Mouse (Mus musculus) left cerebral cortex, adult 2 months (tissue): ENCODE results near the gene Snrpa1. TPM values are rescaled to one million over a fixed set of nuclear protein-coding genes. Genes with fewer than 3 reads are reported as not detected.

Source experiments
- DNase-seq, 2 experiments: peaks; one replicate each; pipeline ENCODE4 v3.0.0; 2021 to 2022; ENCODE audit warnings: low spot score in 2 of 2, mixed read lengths in 1 of 2; ENCODE audit errors: extremely low spot score in 1 of 2
- H3K27ac ChIP-seq: fragments of 200-600 bp; 2 replicates; pipeline ENCODE4 v1.8.1; 2022
- H3K4me3 ChIP-seq: fragments of 200-600 bp; 2 replicates; pipeline ENCODE4 v1.8.1; 2022
- CTCF ChIP-seq: fragments of 200-600 bp; IDR thresholded peaks from 2 replicates; pipeline ENCODE4 v1.8.1; 2022; ENCODE audit warnings: antibody characterized with exemption, mild to moderate bottlenecking, moderate library complexity
- intact Hi-C: fragments of 180-260 bp; cut with DNase I; formaldehyde crosslinking; loops from one replicate; pipeline ENCODE4 v1.15.1; 2025
- total RNA-seq, 2 experiments: library from RNA; stranded (reverse); gene quantifications; 2 replicates each; pipeline ENCODE4 v1.2.3; 2021

The Snrpa1 gene
- total RNA-seq, 2 experiments from 2014 or later: 36.8 to 37.0 TPM

DNA sequence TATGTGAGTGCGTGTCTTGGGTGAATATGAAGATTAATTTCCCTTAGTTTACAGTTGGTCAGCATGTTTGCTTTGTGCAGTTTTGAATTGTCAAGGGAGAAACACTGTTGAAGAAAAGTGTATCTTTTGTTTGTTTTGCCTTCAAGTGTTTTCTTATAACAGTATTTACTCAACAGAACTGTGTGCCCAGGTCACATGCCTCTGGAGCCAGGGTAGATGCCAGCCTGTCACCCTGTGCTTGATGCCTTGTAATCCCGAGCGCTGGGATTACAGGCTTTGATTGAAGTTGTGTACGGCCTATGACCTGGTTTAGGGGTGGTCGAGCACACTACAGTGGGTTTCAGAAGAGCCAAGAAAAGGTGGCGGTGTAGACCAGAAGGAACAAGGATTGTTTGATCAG, 25.0 kb downstream of the Snrpa1 start:
- no peak for DNase-seq
- TF ChIP-seq CTCF: no peak
- intact Hi-C loops: no loop called here
- H3K4me3 ChIP-seq: no peak overlapping the region
- no peak overlapping the region for H3K27ac ChIP-seq

DNA sequence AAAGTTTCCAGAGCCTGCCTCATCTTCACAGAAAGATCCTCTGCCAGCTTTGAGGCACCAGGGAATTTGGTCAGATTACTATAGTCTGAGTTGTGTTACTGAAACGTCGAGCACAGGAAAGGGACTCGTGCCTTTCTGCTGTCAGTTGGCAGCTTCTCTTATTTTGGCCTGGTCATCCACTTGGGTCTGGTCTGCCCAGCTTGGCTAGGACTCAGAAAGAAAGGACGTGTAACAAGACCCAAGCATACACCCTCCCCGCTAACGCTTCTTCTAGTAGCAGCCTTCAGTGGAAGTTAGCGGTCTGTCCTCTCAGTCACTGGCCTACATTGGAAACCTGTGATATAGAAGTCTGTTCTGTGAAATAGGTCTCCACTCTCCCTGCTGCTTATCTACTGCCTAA, 25.7 kb downstream of the Snrpa1 start:
- TF ChIP-seq CTCF: no peak
- DNase-seq: no peak
- intact Hi-C loops: no loop called here
- no peak overlapping the region for H3K27ac ChIP-seq
- H3K4me3 ChIP-seq: no peak overlapping the region

DNA sequence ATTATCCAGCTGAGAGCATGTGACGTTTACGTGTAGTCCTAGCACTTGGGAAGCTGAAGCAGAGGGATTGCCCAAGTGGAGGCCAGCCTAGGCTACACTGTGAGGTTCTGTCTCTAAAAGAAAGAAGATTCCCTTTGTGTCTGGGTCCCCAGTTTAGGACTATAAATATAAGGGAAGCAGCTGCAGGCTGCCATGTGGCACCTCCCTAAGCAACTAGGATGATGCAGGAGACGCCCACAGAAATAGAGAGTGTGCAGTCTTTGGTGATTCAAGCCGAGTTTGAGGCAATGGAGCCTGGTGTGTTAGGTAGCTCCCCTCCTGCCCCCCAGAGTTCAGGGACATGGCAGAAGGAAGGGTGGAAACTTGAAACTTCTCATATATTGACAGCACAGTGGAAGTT, 28.8 kb downstream of the Snrpa1 start:
- H3K4me3 ChIP-seq: no peak overlapping the region
- no peak for TF ChIP-seq CTCF
- intact Hi-C loops: no loop called here
- peak; percentile 30 to 40 for DNase-seq
- H3K27ac ChIP-seq: peak overlapping the region; percentile 89

DNA sequence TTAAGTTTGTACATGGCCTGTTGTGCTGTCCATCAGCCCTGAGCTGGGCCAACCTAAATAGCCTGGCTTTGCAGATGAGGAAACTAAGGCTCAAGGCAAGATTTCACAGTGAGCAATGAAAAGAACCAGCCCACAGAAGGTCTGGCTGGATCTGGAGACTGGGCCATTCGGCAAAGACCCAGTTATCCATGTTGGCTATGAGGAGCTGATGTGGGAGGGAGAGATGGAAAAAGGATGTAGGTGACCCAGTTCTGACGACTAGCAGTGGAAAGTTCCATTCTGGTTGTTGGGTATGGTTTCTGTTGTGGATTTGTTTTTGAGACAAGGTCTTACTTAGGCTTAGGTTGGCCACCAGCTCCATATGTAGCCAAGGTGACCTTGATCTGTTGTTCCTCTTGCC, 29.3 kb downstream of the Snrpa1 start:
- DNase-seq: peak in 1 of 2 experiments; percentile 24
- intact Hi-C loops: no loop called here
- H3K27ac ChIP-seq: peak overlapping the region; percentile 89
- TF ChIP-seq CTCF: no peak
- H3K4me3 ChIP-seq: no peak overlapping the region

DNA sequence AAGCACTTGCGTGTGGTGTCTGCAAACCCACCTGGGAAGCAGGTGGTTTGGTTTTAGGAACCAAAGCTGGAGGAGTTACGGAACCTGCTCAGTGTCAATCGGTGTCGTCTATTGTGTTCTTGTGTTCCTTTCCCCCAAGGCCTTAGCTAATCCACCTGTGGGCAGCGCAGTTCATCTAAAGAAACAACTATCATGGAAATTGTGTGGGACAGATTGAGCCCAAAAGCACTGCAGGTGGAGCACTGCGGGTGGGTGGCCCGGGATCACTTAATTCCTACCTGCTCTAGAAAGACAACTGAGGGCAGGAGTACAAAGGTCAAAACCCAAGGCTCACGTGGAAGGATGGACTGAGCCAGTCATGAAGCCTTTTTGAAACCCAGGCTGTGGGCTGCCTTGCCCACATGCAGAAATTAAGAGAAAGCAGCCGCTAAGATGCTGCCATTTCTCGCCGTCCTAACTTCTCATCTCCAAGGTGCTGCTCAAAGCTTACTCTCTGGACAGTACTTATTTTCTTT, 31.9 kb downstream of the Snrpa1 start:
- no peak overlapping the region for H3K27ac ChIP-seq
- intact Hi-C loops: no loop called here
- TF ChIP-seq CTCF: no peak
- no peak for DNase-seq
- H3K4me3 ChIP-seq: no peak overlapping the region

DNA sequence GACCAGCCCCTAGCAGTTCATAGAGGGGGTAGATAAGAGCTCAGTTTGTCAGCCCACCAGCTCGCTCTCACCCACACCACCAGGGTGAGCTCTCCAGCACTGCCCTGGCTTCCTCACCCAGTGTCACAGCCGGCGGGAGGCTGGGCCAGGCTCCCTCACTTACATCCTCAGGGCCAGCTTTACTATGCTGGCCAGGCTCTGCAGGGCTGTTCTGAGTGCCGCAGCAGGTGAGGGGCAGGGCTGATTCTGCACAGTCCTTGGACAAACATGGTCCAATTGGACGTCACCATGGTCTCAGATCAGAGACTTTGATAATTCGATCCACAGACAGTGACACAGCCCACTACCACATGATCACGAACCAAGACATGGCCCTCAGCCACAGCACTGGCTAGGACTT, 32.8 kb downstream of the Snrpa1 start:
- intact Hi-C loops: no loop called here
- no peak for TF ChIP-seq CTCF
- Histone ChIP-seq H3K4me3 (no peak overlapping the region), H3K27ac (no peak overlapping the region)
- no peak for DNase-seq

DNA sequence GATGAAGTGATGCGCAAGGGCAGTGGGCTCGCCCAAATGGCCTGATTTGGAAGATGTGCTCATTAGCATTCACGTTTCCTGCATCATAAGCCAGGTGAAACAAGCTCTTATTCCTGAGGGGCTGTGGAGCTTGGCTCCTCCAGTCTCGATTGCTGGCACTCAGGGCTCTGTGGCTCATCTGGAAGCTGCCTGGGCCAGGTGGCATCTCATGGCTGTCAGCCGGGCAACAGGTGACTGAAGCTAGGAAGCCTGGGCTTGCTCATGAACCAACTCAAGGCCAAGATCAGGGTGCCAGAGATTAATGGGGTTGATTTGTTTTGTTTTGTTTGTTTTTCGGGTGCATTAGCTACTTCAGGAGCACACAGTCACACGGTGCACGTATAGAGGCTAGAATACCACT, 33.9 kb downstream of the Snrpa1 start:
- intact Hi-C loops: no loop called here
- Histone ChIP-seq H3K4me3 (no peak overlapping the region), H3K27ac (no peak overlapping the region)
- no peak for TF ChIP-seq CTCF
- no peak for DNase-seq

DNA sequence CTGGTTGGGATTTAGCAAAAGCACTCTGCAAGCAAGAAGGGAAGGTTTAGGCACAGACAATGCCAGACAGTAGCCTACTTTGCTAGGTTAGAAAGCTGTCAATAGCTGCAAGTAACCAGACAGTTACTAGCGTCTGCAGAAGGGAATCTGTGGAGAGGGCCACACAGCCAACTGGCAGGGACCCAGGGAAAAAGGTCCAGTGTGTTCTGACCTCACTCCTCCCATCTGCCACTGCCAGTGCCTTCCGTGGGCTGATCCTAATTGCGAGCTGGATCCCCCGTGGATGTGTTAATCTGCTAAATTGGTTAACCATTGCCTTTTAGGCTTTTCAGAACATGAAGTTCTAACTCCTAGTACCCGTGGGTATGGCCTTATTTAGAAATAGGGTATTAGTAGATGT, 35.3 kb downstream of the Snrpa1 start:
- H3K27ac ChIP-seq: no peak overlapping the region
- no peak for TF ChIP-seq CTCF
- DNase-seq: no peak
- intact Hi-C loops: no loop called here
- H3K4me3 ChIP-seq: no peak overlapping the region

DNA sequence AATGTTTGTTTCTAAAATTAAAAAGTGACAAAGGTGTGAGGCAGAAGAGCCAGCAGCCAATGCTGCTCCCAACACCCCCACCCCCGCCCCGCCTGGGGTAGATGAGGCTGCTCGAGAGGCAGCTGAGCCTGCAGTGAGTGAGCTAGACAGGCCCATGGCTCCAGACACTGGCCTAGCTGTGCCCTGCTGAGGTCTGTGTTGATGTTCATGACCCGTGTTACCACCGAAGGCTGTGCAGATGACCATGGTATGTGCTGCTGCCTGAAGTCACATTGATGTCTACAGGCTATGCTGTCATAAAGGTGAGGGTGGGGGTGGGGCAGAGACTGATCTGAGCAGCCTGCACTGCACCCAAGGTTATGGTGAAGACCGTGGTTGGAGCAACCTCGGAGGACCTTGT, 40.0 kb downstream of the Snrpa1 start:
- TF ChIP-seq CTCF: no peak
- no peak overlapping the region for H3K4me3 ChIP-seq
- intact Hi-C loops: no loop called here
- DNase-seq: no peak
- H3K27ac ChIP-seq: no peak overlapping the region

DNA sequence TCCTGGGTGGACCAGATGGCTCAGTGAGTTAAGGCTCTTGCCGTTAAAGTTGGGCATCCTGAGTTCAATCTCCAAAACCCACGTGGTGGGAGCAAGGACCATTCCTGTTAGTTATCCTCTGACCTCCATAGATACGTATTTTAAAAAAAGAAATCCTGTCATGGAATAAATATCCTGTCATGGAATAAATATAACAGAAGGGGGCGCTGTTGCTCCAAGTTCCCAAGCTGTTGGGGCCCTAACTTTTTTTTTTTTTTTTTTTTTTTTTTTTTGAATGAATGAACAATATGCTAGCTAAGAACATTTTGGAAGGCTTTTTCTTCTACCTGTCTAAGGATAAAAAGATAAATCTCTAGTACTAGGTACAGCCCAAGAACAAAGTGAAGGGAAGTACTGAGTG, 43.1 kb downstream of the Snrpa1 start:
- TF ChIP-seq CTCF: peak; percentile 78
- Histone ChIP-seq H3K4me3 (no peak overlapping the region), H3K27ac (no peak overlapping the region)
- intact Hi-C loops: loop anchor here (1.0 to 5.0 kb wide), 3 partner anchors 198 to 560 kb away; partner anchors contain the start of gene Lrrk1
- no peak for DNase-seq

DNA sequence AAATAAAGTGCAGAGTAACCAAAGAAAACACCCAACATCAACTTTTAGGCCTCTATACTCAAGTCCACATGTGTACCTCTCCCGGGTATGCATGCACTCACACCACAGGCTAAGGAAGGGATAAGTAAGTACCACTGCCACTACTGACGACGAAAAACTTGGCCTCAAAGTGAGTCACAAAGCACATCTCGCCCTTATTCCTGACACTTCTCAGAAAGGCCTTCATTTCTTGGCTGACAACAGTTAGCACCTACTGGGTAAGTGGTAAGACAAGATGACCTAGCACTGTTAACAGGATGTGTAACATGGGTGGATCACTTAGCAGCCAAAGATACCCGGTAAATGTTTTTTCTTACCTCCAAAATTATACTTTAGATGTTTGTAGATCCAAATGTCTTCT, 45.7 kb downstream of the Snrpa1 start:
- H3K27ac ChIP-seq: no peak overlapping the region
- no peak for TF ChIP-seq CTCF
- intact Hi-C loops: loop anchor here (5.0 kb wide), 1 partner anchor 558 kb away; no protein-coding TSS in a partner anchor
- no peak overlapping the region for H3K4me3 ChIP-seq
- DNase-seq: no peak

DNA sequence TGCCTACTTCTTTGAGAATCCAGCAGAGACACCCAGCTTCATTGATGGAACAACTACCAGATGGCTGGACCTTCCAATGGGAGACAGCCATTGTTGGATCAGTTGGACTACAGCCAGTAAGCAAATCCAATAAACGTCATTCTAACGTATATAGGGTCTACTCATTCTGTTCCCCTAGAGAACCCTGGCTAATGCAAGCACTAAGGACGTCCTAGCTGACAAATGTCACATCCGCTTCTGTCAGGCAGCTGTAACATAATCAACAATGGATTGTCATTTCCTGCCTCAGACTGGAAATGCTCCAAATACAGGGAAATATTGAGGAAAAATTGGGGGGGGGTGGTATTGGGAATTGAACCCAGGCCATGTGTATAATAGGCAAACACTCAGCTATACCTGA, 47.0 kb downstream of the Snrpa1 start:
- no peak for TF ChIP-seq CTCF
- H3K27ac ChIP-seq: no peak overlapping the region
- intact Hi-C loops: no loop called here
- no peak overlapping the region for H3K4me3 ChIP-seq
- DNase-seq: no peak

DNA sequence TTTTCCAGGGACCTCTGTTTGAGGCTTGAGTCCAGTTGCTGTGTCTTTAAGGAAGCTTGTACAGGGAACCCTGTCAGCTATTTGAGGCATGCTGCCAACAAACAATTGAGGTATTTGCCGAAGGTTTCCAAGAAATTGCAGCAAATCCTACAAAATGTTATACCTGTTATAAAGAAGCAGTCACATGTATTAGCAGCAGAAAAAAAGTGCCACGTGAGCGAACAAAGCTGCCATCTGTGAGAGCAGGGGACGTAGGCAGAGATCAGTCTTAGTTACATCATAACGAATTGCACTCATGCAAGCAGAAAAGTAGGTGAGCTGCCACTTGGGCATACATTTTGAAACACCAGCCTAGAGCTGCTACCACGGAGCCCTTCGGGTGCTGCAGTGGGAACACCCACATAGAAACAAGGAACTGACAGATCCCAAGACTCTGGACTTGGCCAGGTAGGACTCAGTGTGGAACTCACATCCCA, 47.8 kb downstream of the Snrpa1 start:
- Histone ChIP-seq H3K27ac (no peak overlapping the region), H3K4me3 (no peak overlapping the region)
- DNase-seq: no peak
- no peak for TF ChIP-seq CTCF
- intact Hi-C loops: no loop called here
